ENCODE assay signal across 8 mouse cellular contexts in the genomic region with DNA sequence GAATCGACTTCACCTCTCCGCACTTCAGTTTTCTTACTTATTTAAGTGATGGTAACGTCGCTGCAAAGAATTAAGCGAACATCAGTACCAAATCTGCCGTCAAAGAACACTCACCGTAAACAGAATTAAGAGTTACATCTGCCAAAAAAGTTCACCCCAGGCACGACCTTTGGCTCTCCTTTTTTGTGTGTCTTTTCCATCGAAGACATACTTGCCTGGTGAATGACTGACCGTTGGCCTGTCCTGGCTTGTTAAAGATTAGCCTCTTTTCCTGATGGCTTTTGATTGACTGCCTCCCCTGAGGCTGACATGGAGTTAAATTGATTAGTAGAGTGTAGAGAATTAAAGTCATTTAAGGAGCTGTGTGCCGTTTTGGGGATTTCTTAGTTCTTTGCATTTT. TPM values are rescaled to one million over a fixed set of nuclear protein-coding genes. Genes with fewer than 3 reads are reported as not detected.
A peak's percentile ranks its signal among the peaks of the same experiment; 100 is the strongest.
DNase-seq lines count a peak whose midpoint lies in the region; ATAC-seq and TF ChIP-seq lines count a peak whose summit lies in the region.

No protein-coding gene starts in this region.

- H3K9ac ChIP-seq in lung, postnatal 0 days (replicated peaks; ENCODE audit: low read depth) = no peak overlapping the region
- peak overlapping the region; percentile 85 for H3K9ac ChIP-seq in forebrain, embryonic 12.5 days
- 0 out of 2 replicates have a peak overlapping the region, but pooled peaks have one; percentile 28 for H3K9ac ChIP-seq in neural tube, embryonic 15.5 days (replicated peaks)

- H3K9me3 ChIP-seq in lung, postnatal 0 days (ENCODE audit: low read length) = no peaks in the 10 kb centered on the region
- H3K9me3 ChIP-seq in forebrain, embryonic 12.5 days = no peaks in the 10 kb centered on the region
- no peaks in the 10 kb centered on the region for H3K9me3 ChIP-seq in neural tube, embryonic 15.5 days (replicated peaks)

- no peak for ATAC-seq in lung, postnatal 0 days
- ATAC-seq in forebrain, embryonic 12.5 days (ENCODE audit: low FRiP score) = no peak
- ATAC-seq in neural tube, embryonic 15.5 days (ENCODE audit: low FRiP score) = no peak

- no peak for TF ChIP-seq CTCF in lung, postnatal 0 days (IDR thresholded peaks at IDR 0.05)

- H3K4me3 ChIP-seq in lung, postnatal 0 days (ENCODE audit: low read depth, low read length) = peak overlapping the region; percentile 81
- peak overlapping the region; percentile 80 for H3K4me3 ChIP-seq in forebrain, embryonic 12.5 days (replicated peaks)
- H3K4me3 ChIP-seq in neural tube, embryonic 15.5 days (replicated peaks) = peak overlapping the region; percentile 91

- H3K4me1 ChIP-seq in lung, postnatal 0 days (ENCODE audit: insufficient read depth, low read depth, low read length) = no peaks in the 10 kb centered on the region
- H3K4me1 ChIP-seq in forebrain, embryonic 12.5 days = peaks cover 36% of the 10 kb centered on the region
- H3K4me1 ChIP-seq in neural tube, embryonic 15.5 days = peaks cover 21% of the 10 kb centered on the region

- H3K36me3 ChIP-seq in lung, postnatal 0 days (ENCODE audit: insufficient read depth, low read length) = no peaks in the 10 kb centered on the region
- peaks cover 26% of the 10 kb centered on the region for H3K36me3 ChIP-seq in forebrain, embryonic 12.5 days (replicated peaks)
- H3K36me3 ChIP-seq in neural tube, embryonic 15.5 days = no peaks in the 10 kb centered on the region

- WGBS in lung, postnatal 0 days = 4% methylated on average over 11 of the region's 11 CpGs
- WGBS in forebrain, embryonic 12.5 days = 2% methylated on average over 11 of the region's 11 CpGs
- 5% methylated on average over 11 of the region's 11 CpGs for WGBS in neural tube, embryonic 15.5 days

- no peak overlapping the region for H3K27ac ChIP-seq in lung, postnatal 0 days (ENCODE audit: low read length)
- peak overlapping the region; percentile 87 for H3K27ac ChIP-seq in forebrain, embryonic 12.5 days
- H3K27ac ChIP-seq in neural tube, embryonic 15.5 days (replicated peaks) = no peak overlapping the region

- DNase-seq in lung, postnatal 0 days (ENCODE audit: low spot score) = no peak
- DNase-seq in lung, postnatal 14 days = no peak
- peak; percentile 58 for DNase-seq in kidney, postnatal 14 days
- no peak for DNase-seq in urinary bladder, postnatal 10 days (ENCODE audit: low spot score)
- no peak for DNase-seq in cerebellum, postnatal 25 days
- DNase-seq in cerebellum, adult 11 months = no peak

- H3K4me2 ChIP-seq in lung, postnatal 0 days (replicated peaks; ENCODE audit: low read depth, low read length) = peak overlapping the region; percentile 78
- peak overlapping the region; percentile 72 for H3K4me2 ChIP-seq in forebrain, embryonic 12.5 days
- peak overlapping the region; percentile 97 for H3K4me2 ChIP-seq in neural tube, embryonic 15.5 days

- H3K27me3 ChIP-seq in lung, postnatal 0 days (replicated peaks; ENCODE audit: insufficient read depth, low read length) = no peaks in the 10 kb centered on the region
- H3K27me3 ChIP-seq in forebrain, embryonic 12.5 days = peaks cover 16% of the 10 kb centered on the region
- H3K27me3 ChIP-seq in neural tube, embryonic 15.5 days (replicated peaks) = peaks cover 17% of the 10 kb centered on the region

- no peak for TF ChIP-seq EP300 in lung, postnatal 0 days (IDR thresholded peaks at IDR 0.05)

RNA-seq across cellular contexts. Expression of a gene that starts 1.3 kb away (rescaled TPM):
- polyA plus RNA-seq in lung, postnatal 0 days (2015; fragmentation: Nextera tagmentation; extraction: Ambion mirVana) = 11.8 and 12.5 TPM in 2 replicates
- polyA plus RNA-seq in forebrain, embryonic 12.5 days (2016; fragmentation: Nextera tagmentation; extraction: Ambion mirVana) = 228 and 252 TPM in 2 replicates
- 14.0 and 57.1 TPM in 2 replicates for polyA plus RNA-seq in neural tube, embryonic 15.5 days (2015; fragmentation: Nextera tagmentation; extraction: Ambion mirVana)
